Mouse (Mus musculus) heart, embryonic 16.5 days (tissue): ENCODE measurements around the gene Gm49394. TPM values are rescaled to one million over a fixed set of nuclear protein-coding genes. Genes with fewer than 3 reads are reported as not detected.
A peak's percentile ranks its signal among the peaks of the same experiment; 100 is the strongest.

ENCODE experiments used
- ATAC-seq: fragments of 200-750 bp; cut with Nextera tagmentation; replicated peaks from 2 replicates; pipeline ENCODE4 v1.8.0; 2017; ENCODE audit warnings: moderate number of reproducible peaks; ENCODE audit not compliant: insufficient read depth, low FRiP score; ENCODE audit errors: extremely low read depth
- H3K27ac ChIP-seq: fragments of 300-500 bp; sonication (generic); 2 replicates; pipeline ENCODE4 v1.5.1; 2014; ENCODE audit warnings: mild to moderate bottlenecking, low read length, control low read depth, moderate library complexity
- H3K27me3 ChIP-seq: fragments of 300-500 bp; sonication (generic); 2 replicates; pipeline ENCODE4 v1.6.1; 2014; ENCODE audit warnings: low read length, mixed read lengths; ENCODE audit not compliant: control insufficient read depth, insufficient read depth
- H3K36me3 ChIP-seq: fragments of 300-500 bp; sonication (generic); 2 replicates; pipeline ENCODE4 v1.6.1; 2014; ENCODE audit not compliant: control insufficient read depth, insufficient read depth
- H3K4me1 ChIP-seq: fragments of 300-500 bp; sonication (generic); 2 replicates; pipeline ENCODE4 v1.6.1; 2014; ENCODE audit warnings: low read length, mixed read lengths; ENCODE audit not compliant: control insufficient read depth, insufficient read depth
- H3K4me2 ChIP-seq: fragments of 300-500 bp; sonication (generic); 2 replicates; pipeline ENCODE4 v1.6.1; 2014; ENCODE audit warnings: low read depth, mild to moderate bottlenecking, control low read depth, low read length
- H3K4me3 ChIP-seq: fragments of 300-500 bp; sonication (generic); 2 replicates; pipeline ENCODE4 v1.5.1; 2014; ENCODE audit warnings: mild to moderate bottlenecking, control low read depth, low read length
- H3K9ac ChIP-seq: fragments of 300-500 bp; sonication (generic); 2 replicates; pipeline ENCODE4 v1.6.1; 2014; ENCODE audit warnings: low read length, control low read depth
- H3K9me3 ChIP-seq: fragments of 300-500 bp; sonication (generic); replicated peaks from 2 replicates; pipeline ENCODE4 v1.6.1; 2016; ENCODE audit warnings: low read length; ENCODE audit not compliant: control insufficient read depth
- WGBS: fragments of 180-500 bp; shearing (Covaris S2); extraction: QIAGEN DNeasy Blood & Tissue Kit; methylation state at CpG from one replicate; pipeline ENCODE4 v1.1.7; 2014; 5-methylcytosine and 5-hydroxymethylcytosine counted together
- microRNA counts: library from miRNA; unstranded; fragments of <30 nt; microRNA quantifications from one replicate; lab custom pipeline; 2016
- microRNA-seq: library from miRNA; unstranded; fragments of <30 nt; microRNA quantifications from one replicate; pipeline ENCODE4, GENCODE M21; 2017
- polyA plus RNA-seq: library from polyadenylated mRNA; unstranded; fragments of >200 nt; fragmentation: Nextera tagmentation; extraction: Ambion mirVana; gene quantifications from 2 replicates; pipeline ENCODE4 v1.2.1, GENCODE M21; 2015

The Gm49394 gene
- polyA plus RNA-seq, 1 experiment from 2014 or later: 0.32 TPM

DNA sequence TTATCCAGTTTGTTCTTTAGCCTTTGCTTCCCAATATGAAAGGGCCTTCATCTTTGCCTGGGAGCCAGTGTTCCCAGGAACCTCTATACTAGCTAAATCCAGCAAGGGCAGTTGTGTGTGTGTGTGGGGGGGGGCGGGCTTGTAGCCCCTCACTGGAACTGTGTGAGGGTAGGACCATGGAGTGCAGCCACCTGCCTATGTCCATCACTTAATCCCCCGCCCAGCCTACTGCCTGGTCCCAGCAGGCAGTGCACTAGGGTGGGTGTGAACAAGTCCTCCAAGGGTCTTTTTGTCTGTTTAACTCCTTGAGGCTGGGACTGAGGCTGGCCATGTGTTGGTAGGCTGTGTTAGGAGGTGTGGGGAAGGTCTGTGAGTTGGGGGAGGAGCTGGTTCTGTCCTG, 56.7 kb downstream of the Gm49394 start:
- WGBS: 68% methylated on average over 2 of the region's 2 CpGs

GRCm38 (mm10) chr7:142610627-142611406, 58.9 kb downstream of the Gm49394 start:
- H3K4me3 ChIP-seq: peak overlapping the region; percentile 11; the same call in 1 of the 2 replicates
- ATAC-seq: peak; percentile 97
- H3K27ac ChIP-seq: peak overlapping the region; percentile 84
- no peaks in the 10 kb centered on the region for H3K36me3 ChIP-seq
- peaks cover 12% of the 10 kb centered on the region for H3K4me1 ChIP-seq
- H3K4me2 ChIP-seq: peak overlapping the region; percentile 39
- H3K9ac ChIP-seq: peak overlapping the region; percentile 54
- no peaks in the 10 kb centered on the region for H3K9me3 ChIP-seq
- no peaks in the 10 kb centered on the region for H3K27me3 ChIP-seq
- WGBS: 2% methylated on average over 12 of the region's 12 CpGs

More for the DNA sequence above, 56.7 kb downstream of the Gm49394 start:
- H3K4me3 ChIP-seq: no peak overlapping the region
- H3K4me1 ChIP-seq: peaks cover 12% of the 10 kb centered on the region
- H3K9ac ChIP-seq: no peak overlapping the region
- no peak overlapping the region for H3K4me2 ChIP-seq
- H3K27me3 ChIP-seq: no peaks in the 10 kb centered on the region
- ATAC-seq: no peak
- no peaks in the 10 kb centered on the region for H3K9me3 ChIP-seq
- no peak overlapping the region for H3K27ac ChIP-seq
- H3K36me3 ChIP-seq: no peaks in the 10 kb centered on the region

DNA sequence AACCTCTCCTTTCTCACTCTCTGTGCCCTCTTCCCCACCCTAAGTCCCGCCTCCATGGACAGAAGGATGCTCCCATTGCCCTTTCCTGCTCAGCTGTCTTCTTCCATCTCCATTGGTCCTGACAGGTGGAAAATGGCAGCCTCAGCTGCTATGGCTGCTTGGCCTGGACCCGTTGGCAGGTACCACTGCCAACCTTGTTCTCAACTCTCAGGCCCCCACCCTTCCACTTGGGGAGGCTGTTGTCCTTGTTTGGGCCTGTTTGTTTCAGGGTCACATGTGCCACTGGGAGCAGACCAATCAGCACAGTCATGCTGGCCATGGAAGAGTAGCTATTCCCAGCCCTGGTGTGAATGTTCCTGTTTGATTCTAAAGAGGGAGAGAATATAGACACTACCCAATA, 68.8 kb downstream of the Gm49394 start:
- H3K27me3 ChIP-seq: no peaks in the 10 kb centered on the region
- ATAC-seq: no peak
- no peak overlapping the region for H3K9ac ChIP-seq
- H3K4me2 ChIP-seq: no peak overlapping the region
- H3K4me3 ChIP-seq: no peak overlapping the region
- WGBS: 87% methylated on average over 2 of the region's 2 CpGs
- no peak overlapping the region for H3K27ac ChIP-seq
- 0 out of 2 replicates have a peak, but pooled peaks cover 3% of the 10 kb centered on the region for H3K4me1 ChIP-seq
- no peaks in the 10 kb centered on the region for H3K9me3 ChIP-seq
- no peaks in the 10 kb centered on the region for H3K36me3 ChIP-seq

MicroRNA genes within 50 kb of the gene (microRNA counts, 519-probe panel; counts per million panel counts)
- microRNA mmu-miR-483 (lab: Ali Mortazavi, UCI): 2,346 counts per million, percentile 50 among the panel's probes with 10 or more counts

Small RNAs within 50 kb of the gene (microRNA-seq; reads per million reads assigned to microRNA genes)
- gene Mir483: 2,840 reads per million, percentile 87 among the genes with 10 or more reads in this experiment

Other genes starting within 250 kb of the Gm49394 start
- gene Syt8, start 235.1 kb downstream of the Gm49394 start, polyA plus RNA-seq: 0.17 and 0.32 TPM in 2 replicates
- gene Tnni2, start 228.1 kb downstream of the Gm49394 start, polyA plus RNA-seq: 14.1 and 27.0 TPM in 2 replicates
- 73.5 and 83.5 TPM in 2 replicates for gene Lsp1, start 209.1 kb downstream of the Gm49394 start, polyA plus RNA-seq
- gene Tnnt3, start 171.1 kb downstream of the Gm49394 start, polyA plus RNA-seq: 5.3 and 17.1 TPM in 2 replicates
- 14.2 and 20.0 TPM in 2 replicates for gene Mrpl23, start 137.3 kb downstream of the Gm49394 start, polyA plus RNA-seq
- 914 and 1,144 TPM in 2 replicates for gene Igf2, start 3.1 kb downstream of the Gm49394 start, polyA plus RNA-seq
- gene Ins2, start 73.4 kb upstream of the Gm49394 start, polyA plus RNA-seq: 0.75 and 1.1 TPM in 2 replicates